Mouse (Mus musculus) stomach, postnatal 0 days (tissue): ENCODE results near the gene Zfp800.

ENCODE experiments used
- CTCF ChIP-seq: IDR thresholded peaks from 2 replicates; pipeline ENCODE4 v1.5.1; 2016; ENCODE audit warnings: antibody characterized with exemption, low read depth, mild to moderate bottlenecking, moderate library complexity
- EP300 ChIP-seq: optimal IDR thresholded peaks from 2 replicates; pipeline ENCODE3; 2016; ENCODE audit warnings: antibody characterized with exemption

DNA sequence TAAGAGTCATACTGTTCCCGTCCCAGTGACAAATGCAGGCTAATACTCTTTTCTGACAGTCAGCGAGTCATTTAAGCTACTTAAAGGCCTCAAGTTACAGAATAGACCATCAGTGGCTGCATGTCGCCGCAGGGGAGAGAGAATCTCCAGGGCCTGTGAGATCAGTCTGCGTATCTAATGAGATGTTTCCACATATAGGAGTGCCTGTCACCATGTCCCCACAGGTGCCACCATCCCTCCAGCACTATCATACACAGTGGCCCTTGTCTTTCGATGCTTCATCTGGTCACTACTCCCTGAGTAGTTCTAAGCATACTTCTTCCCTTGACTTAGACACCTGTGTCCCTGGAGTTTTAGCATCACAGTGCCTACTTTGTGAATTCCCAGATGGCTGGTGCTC, 68.0 kb downstream of the Zfp800 start:
- TF ChIP-seq CTCF (no peak), EP300 (no peak)
